In the genomic region with DNA sequence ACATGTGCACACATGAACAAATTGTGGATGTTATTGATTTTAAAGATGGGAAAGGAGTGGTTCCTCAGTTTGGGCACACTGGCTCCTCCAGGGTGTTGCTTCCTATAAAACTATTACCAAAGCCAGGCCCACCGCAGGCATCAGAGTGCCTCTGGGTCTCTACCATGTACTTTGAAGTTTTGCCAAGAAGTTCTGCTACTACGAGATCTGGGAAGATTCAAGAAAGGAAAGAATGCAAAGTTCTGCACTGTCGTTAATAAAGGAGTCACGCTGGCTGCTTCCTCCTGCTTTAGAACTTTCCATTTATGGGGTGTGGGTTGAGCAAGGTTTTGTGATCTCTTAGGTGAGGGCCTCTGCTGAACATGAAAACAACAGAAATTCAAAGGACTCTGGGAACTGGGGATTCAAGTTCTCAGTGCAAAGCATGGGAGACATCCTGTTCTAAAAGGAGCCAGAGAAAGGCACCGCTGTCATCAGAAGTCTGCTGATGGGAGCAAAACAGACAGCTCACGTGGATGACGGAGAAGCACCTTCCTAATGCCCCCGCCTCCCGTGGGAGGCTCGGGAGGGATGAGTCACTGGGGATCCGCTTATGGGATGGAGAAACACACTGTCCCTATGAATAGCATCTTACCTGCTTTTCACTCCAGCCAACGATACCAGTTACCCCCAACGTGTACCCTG, we compare ENCODE assay signal across 21 mouse cellular contexts.
"Had no signal": no experiment of that assay in that cellular context is flagged by ENCODE, and none has a peak within 500 bp of the region (broad histone marks: within the 10 kb centered on the region; RNA-seq: fewer than 3 reads in every experiment).

No protein-coding gene starts in this region.

- DNase-seq: kidney, adult 11 months; kidney, adult 8-10 months; kidney, postnatal 25 days; layer of hippocampus, adult 9-11 months; layer of hippocampus, postnatal 36 days; liver, postnatal 0 days; lung, postnatal 10 days; lung, postnatal 36 days; right cerebral cortex, postnatal 14 days; spleen, adult 18-20 months; thymus, adult 2 months; thymus, postnatal 14 days; thymus, postnatal 4 days had no signal

- H3K9ac ChIP-seq: limb, embryonic 15.5 days; liver, embryonic 14.5 days; liver, postnatal 0 days; lung, embryonic 15.5 days; stomach, embryonic 15.5 days had no signal

- ATAC-seq: inflammation-experienced regulatory T-cells, adult 6 months; liver, postnatal 0 days had no signal

- H3K36me3 ChIP-seq: limb, embryonic 15.5 days; lung, embryonic 15.5 days; stomach, embryonic 15.5 days had no signal

- H3K4me2 ChIP-seq: limb, embryonic 15.5 days; liver, embryonic 11.5 days; lung, embryonic 15.5 days; midbrain, embryonic 11.5 days; stomach, embryonic 15.5 days had no signal

- H3K27me3 ChIP-seq: limb, embryonic 15.5 days; lung, embryonic 15.5 days; stomach, embryonic 15.5 days had no signal

- H3K27ac ChIP-seq: layer of hippocampus, adult 2 months; limb, embryonic 15.5 days; liver, embryonic 14.5 days; lung, embryonic 15.5 days; stomach, embryonic 15.5 days had no signal

- H3K9me3 ChIP-seq: limb, embryonic 15.5 days; lung, embryonic 15.5 days; stomach, embryonic 15.5 days had no signal

- H3K4me3 ChIP-seq: layer of hippocampus, adult 2 months; limb, embryonic 15.5 days; lung, embryonic 15.5 days; stomach, embryonic 15.5 days had no signal

- H3K4me1 ChIP-seq: stomach, embryonic 15.5 days had no signal
